Mouse (Mus musculus): ENCODE measurements at regions not wholly inside any gene's neighbourhood (a gene's known extent, or its start where the extent isn't known, plus 50 kb on each side); places are given as distances from the start of the nearest gene placed in this dataset.
A peak's percentile ranks its signal among the peaks of the same experiment; 100 is the strongest.

DNA sequence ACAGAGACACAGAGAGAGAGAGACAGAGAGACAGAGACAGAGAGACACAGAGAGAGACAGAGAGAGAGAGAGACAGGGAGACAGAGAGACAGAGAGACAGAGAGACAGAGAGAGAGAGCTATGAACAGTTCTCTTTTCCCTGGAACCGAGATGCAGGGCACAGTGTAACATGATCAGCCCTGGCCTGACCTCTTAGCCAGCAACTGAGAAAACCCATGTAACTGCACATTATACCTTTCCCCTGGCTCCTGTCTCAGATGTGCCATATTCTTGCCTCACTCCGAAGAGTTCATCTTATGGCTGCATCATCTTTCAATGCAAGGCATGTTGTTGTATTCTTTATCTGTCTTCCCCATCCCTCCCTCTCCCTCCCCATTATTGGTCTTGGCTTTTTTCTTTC, 86.5 kb upstream of the Cd93 start:
- TF ChIP-seq GATA4 (IDR thresholded peaks at IDR 0.05; ENCODE audit: insufficient replicate concordance, low read length): no peak

DNA sequence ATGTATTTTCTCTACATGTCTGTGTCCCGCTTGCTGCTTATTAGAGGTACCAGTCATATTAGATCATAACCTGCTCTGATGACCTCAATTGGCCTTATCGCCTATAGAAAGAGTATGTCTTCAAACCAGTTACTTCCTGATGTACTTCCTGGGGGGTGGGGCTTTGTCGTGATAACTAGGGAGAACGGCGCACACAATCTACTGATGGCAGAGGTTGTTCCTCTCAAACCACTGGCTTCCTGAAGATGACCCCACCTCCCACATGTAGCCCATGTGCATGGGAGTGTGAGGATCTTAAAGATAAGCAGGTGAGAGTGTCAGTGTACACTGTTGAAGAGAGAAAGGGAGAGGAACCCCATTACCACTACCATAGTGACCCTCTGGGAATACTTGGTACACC, 84.4 kb upstream of the Cd93 start:
- TF ChIP-seq GATA4 (IDR thresholded peaks at IDR 0.05; ENCODE audit: insufficient replicate concordance, low read length): no peak

DNA sequence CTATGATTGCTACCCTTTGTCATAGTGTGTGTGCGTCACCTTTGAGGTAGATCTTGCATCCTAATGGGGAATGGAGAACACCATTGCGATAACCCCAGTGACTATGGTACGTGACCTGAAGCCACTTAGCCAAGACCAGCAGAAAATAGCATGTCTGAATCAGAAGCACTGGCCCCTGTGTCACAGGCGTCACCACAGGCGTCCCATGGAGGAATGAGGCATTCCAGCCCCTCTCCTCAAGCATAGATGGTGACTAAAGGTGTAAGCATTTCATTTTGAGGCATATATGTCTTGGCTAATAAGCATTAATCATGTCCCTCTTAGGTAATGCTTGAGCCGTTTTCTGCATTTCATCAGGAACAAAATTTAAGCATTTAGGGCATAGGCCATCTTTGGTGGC, 82.1 kb upstream of the Cd93 start:
- TF ChIP-seq GATA4 (IDR thresholded peaks at IDR 0.05; ENCODE audit: insufficient replicate concordance, low read length): no peak

DNA sequence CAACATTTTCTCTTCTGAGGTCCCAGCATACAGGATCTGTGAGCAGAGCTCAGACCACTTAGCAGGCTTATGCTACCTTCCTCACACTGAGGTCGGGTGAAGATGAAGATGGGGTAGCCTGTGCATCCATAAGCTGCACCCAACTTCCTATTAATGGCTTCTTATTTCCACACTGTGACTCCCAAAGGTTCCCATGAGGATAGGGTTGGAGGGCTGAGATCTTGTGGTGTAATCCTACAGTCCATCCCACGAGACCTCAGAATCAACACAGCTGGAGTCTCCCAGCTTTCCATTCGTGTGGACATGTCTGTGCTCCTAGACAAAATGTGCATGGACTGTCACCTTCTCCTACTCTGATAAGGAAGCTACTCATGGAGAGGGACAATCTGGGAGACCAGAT, 80.0 kb upstream of the Cd93 start:
- no peak for TF ChIP-seq GATA4 (IDR thresholded peaks at IDR 0.05; ENCODE audit: insufficient replicate concordance, low read length)

DNA sequence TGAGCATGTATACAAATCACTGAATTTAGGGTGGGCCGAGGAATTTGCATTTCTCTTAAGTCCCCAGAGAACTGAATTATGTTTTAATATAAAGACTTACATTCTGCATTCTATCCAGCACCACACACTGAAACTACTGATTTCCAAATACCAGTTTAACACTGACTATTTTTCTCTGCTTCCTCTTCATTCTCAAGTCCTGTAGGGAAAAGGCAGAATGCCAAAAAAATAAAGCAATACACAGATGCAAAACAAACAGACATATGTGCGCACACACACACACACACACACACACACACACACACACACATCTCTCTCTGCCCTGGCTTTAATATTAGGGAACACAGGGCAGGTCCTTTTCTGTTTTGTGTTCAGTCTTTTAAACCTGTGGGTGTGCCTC, 79.6 kb upstream of the Cd93 start:
- TF ChIP-seq GATA4 (IDR thresholded peaks at IDR 0.05; ENCODE audit: insufficient replicate concordance, low read length): no peak

DNA sequence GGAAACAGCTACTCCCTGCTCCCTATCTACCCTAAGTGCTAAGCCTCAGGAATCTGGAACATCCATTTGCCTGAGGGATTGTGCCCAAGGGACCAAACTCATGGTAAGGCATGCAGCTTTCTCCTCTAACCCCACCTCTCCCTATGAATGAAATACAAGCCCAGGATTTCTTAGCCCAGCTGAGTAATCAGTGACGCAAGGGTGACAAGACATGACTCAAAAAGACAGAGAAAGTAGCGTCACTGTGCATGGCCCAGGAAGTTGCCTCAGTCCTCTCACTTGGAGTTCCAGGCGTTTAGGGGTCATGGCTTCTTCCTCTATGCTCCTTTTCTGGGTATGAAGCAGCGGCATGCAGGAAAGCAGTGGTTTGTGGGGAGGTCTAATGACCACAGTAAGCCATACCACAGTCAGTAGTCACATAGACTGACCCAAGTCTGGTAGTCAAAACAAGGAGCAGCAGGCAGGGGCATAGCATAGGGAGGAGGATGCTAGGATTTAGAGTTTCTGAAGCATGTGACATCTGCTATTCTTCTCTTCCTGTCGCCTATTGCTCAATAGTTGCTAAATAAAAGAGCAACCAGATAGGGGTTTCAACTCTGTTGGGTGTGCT, 78.7 kb upstream of the Cd93 start:
- no peak for TF ChIP-seq GATA4 (IDR thresholded peaks at IDR 0.05; ENCODE audit: insufficient replicate concordance, low read length)

DNA sequence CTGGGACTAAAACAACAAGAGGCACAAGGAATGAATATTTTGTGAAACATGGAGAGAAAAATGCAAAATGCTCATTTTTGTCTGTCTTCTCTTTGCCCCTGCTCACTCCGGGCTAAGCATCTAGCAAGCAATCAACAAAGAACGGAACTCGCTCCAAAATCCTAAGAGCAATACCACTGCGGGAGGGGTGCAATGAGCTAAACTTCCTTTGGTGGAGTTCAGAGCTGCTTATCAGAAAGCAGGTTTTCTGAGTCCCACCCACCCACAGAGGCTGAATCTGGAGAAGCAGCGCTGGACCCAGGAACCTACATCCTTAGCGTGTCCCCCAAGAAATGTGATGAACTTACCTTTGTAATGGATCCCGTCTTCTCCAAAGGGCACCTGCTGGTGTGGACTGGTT, 76.9 kb upstream of the Cd93 start:
- no peak for TF ChIP-seq GATA4 (IDR thresholded peaks at IDR 0.05; ENCODE audit: insufficient replicate concordance, low read length)

DNA sequence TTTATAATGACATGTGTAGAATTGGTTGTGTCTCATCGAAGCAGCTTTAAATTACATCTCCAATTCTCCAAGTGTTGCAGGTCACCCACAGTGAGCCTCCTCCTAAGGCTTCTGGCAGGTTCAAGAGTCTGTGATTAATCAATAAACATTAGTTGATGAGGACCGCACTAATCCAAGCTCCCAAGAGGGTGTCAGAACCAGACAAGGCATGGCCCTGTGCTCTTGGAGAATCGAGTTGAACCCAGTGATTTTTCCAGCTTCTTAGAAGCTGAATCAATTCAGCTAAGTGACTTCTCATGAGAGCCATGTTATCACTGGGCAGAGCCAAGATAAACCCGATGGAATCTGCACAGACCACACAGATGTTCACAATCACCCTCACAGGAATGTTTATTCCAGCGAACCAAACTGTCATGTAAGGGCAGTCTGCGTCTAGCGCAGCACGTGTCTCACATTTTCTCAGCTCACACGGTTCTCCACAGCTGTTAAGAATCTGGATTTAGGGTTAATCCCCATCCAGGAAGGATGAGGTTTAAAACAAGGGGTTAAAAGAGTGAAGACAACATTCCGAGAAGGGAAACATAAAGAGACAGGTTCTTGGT, 76.4 kb upstream of the Cd93 start:
- TF ChIP-seq GATA4 (IDR thresholded peaks at IDR 0.05; ENCODE audit: insufficient replicate concordance, low read length): no peak

DNA sequence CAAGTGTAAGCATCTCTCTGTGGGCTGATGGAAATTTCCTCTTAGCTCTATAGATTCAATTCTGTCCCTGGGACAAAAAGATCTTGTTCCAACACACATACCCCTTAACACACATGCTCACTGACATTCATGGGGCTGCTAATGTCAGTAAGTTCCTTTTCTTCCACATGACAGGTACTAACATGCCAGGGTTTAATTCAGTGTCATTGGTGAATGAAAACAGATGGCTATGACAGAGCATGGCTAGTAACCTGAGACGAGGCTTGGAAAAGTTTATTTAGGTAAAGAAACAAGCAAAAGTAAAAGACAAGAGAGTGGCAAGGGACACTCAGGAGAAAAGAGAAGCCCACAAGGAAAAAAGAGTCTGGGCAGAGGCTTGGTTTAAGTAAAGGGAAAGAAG, 74.5 kb upstream of the Cd93 start:
- no peak for TF ChIP-seq GATA4 (IDR thresholded peaks at IDR 0.05; ENCODE audit: insufficient replicate concordance, low read length)

DNA sequence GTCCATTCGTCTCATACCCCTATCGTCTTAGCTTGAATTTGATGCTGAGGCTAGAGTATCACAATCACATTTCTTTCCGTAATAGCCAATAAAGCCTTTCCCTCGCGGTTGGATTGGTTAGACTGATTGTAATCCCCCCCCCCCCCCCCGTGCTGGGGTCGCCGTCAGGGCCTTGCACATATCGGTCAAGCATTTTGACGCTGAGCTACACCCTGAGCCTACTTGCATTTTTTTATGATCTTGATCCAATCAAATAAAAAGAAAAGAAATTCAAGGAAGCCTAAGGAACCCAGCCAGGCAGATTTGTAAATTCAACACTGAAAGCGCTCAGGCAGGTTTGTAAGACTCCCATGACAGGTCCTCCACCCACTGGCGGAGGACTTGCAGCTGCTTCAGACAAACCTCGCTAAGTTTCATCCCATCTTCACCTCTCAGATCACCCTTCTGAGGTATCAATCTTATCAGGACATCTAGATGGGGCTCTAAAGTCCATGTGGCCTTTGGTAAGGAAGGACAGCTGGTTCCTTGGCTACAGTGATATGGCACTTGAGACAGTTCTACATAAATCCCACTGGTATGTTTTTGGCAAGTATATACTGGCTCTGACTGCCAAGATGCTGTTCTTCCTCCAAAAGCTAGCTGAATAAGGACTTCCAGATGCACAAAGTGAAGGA, 66.8 kb upstream of the Cd93 start:
- TF ChIP-seq GATA4 (IDR thresholded peaks at IDR 0.05; ENCODE audit: insufficient replicate concordance, low read length): no peak

DNA sequence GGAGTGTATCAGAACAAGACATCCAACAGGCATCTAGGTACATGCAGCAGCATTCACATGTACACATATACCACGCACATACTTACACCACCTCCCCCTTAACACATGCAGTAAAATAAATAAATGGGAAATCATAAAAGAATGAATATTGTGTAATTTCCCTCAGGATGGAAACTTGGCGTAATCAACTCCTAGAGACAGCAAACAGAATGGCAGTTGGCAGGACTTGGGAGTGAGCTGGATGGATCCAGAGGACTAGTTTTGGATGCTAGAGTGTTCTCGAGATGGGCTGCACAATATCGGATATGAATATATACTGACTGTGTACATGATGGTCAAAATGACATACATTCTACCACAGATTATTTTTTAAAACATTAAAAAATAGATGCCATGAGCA, 66.0 kb upstream of the Cd93 start:
- TF ChIP-seq GATA4 (IDR thresholded peaks at IDR 0.05; ENCODE audit: insufficient replicate concordance, low read length): no peak

DNA sequence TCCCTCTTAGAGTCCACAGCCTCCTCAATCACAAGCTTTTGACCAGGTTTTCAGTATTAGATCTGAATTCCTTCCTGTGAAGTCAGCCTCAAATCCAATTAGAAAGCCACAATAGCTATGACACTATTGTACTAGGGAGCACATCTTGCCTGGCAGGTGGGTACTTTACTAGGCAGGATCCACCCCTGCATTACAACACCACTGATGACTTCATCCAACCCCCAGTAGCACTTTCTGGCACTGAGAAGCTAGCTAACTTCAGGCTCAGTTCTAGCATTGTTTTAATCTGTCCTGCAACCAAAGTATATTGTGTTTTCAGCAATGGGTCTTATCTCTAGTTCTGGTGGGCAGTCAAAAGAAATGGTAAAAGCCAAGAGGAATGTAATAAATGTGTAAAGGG, 64.2 kb upstream of the Cd93 start:
- no peak for TF ChIP-seq GATA4 (IDR thresholded peaks at IDR 0.05; ENCODE audit: insufficient replicate concordance, low read length)

DNA sequence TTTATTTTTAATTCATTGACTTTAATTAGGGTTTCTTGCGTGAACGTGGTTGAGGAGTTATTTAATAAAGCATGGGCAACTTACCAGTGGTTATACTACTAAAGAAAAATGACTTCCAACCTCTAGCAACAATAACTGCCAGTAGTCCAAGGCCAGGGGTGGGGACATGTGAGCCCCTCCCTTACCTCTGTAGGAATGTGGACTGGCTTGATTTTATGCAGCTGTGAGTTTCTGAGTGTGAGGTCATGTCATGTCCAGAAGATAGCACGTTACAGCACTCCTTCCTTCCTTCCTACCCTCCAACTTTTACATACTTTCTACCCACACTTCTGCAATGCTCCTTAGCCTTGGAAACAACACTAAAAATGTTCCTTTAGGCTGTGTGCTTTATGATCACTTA, 63.6 kb upstream of the Cd93 start:
- no peak for TF ChIP-seq GATA4 (IDR thresholded peaks at IDR 0.05; ENCODE audit: insufficient replicate concordance, low read length)

DNA sequence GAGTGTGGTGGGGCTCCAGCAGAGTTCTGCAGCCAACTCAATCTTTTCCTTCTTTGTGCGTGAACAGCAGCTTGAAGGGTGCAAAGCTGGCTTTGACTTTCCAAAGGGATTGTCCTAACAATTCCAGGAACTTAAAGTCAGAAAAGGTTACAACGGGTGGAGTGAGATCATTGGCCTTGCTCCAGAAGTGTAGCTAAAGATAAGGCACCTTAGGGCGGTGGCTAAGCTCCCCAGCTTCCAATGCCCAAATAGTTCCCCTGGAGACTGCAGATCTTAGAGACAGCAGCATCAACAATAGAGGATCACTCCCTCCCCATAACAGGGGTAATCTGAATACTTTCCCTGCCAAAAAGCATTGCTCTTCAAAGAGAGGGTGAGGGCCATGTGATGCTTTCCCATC, 62.3 kb upstream of the Cd93 start:
- peak; percentile 17; the same call in 1 of the 2 replicates for TF ChIP-seq GATA4 (IDR thresholded peaks at IDR 0.05; ENCODE audit: insufficient replicate concordance, low read length)

DNA sequence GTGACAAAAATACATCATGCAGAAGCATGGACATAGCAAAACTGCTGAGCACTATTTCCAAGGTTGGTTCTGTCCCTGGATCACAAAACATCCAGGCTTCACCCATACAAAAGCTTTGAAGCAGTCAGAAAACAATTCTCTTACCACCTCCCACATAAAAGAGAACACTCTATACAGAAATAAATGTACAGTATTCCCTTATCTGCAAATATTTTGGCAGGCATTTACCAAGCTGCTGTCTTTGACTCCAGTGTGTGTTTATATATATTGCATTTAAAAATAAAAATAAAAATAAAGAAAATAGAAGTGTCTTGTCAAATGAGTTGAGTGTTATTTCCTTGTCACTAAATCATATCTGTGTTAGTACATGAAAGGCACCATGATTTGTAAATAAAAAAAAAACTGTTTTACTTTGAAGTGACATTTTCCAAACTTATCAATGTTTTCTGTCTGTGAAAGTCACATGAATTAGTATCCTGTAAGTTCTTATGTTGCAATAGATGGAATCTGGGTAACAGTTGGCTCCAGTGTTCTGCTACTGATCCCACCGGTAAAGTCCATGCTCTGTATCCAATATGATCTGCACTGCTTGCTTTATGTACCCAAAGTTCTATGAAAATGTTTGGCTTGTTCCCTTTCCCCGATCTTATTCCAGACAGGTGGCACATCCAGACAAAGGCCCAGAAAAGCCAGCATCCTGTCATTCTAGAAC, 59.9 kb upstream of the Cd93 start:
- no peak for TF ChIP-seq GATA4 (IDR thresholded peaks at IDR 0.05; ENCODE audit: insufficient replicate concordance, low read length)

DNA sequence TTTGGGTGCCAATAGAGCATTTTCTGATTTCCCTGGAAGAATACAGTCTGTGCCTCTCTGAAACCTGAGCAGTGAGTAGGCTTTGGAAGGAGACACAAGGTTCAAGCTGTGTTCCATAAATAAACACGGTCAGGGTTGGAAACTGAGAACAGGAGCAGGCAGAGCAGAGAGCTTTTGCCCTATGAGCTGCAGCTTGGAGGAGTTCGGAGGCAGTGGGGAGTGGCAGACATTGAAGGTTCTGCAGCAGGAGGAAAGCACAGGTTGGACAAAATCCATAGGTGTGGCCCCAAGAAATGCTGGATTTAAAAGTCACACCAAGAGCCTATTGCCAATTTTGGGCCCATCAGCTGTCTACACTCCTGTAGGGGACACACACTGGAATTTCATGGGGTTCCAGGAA, 59.0 kb upstream of the Cd93 start:
- no peak for TF ChIP-seq GATA4 (IDR thresholded peaks at IDR 0.05; ENCODE audit: insufficient replicate concordance, low read length)

Data from liver, adult (tissue).